Mouse (Mus musculus) limb, embryonic 15.5 days (tissue): ENCODE data around the gene Gm14862. TPM values are rescaled to one million over a fixed set of nuclear protein-coding genes. Genes with fewer than 3 reads are reported as not detected.
"Not testable (repeated sequence)": the region's sequence is repeated elsewhere in the genome, so short reads cannot be mapped to it uniquely, and the experiment has no call there.

Experiments used
- ATAC-seq: fragments of 200-750 bp; cut with Nextera tagmentation; 2 replicates; pipeline ENCODE4 v1.8.0; 2017; ENCODE audit warnings: low read depth, moderate TSS enrichment; ENCODE audit not compliant: insufficient number of reproducible peaks, low FRiP score, low TSS enrichment
- H3K27ac ChIP-seq: fragments of 300-500 bp; sonication (generic); 2 replicates; pipeline ENCODE4 v1.5.1; 2015; ENCODE audit warnings: moderate library complexity, mild to moderate bottlenecking, inconsistent platforms
- H3K27me3 ChIP-seq: fragments of 300-500 bp; sonication (generic); 2 replicates; pipeline ENCODE4 v1.6.1; 2015; ENCODE audit warnings: inconsistent platforms
- H3K36me3 ChIP-seq: fragments of 300-500 bp; sonication (generic); 2 replicates; pipeline ENCODE4 v1.6.1; 2015; ENCODE audit warnings: inconsistent platforms
- H3K4me1 ChIP-seq: fragments of 300-500 bp; sonication (generic); 2 replicates; pipeline ENCODE4 v1.6.1; 2015; ENCODE audit warnings: inconsistent platforms
- H3K4me2 ChIP-seq: fragments of 300-500 bp; sonication (generic); 2 replicates; pipeline ENCODE4 v1.6.1; 2015; ENCODE audit warnings: mild to moderate bottlenecking, inconsistent platforms
- H3K4me3 ChIP-seq: fragments of 300-500 bp; sonication (generic); 2 replicates; pipeline ENCODE4 v1.5.1; 2015; ENCODE audit warnings: mild to moderate bottlenecking, inconsistent platforms
- H3K9ac ChIP-seq: fragments of 300-500 bp; sonication (generic); 2 replicates; pipeline ENCODE4 v1.6.1; 2015; ENCODE audit warnings: inconsistent platforms
- H3K9me3 ChIP-seq: fragments of 300-500 bp; sonication (generic); 2 replicates; pipeline ENCODE4 v1.6.1; 2016; ENCODE audit warnings: inconsistent platforms
- WGBS: fragments of 180-500 bp; shearing (Covaris S2); methylation state at CpG from one replicate; pipeline ENCODE4 v1.1.7; 2015; 5-methylcytosine and 5-hydroxymethylcytosine counted together
- polyA plus RNA-seq: library from polyadenylated mRNA; unstranded; fragments of >200 nt; fragmentation: Nextera tagmentation; extraction: Ambion mirVana; gene quantifications from 2 replicates; pipeline ENCODE4 v1.2.1, GENCODE M21; 2015

Gene Gm14862
- polyA plus RNA-seq = not detected in 2 replicates

GRCm38 (mm10) chrX:9256766-9257165 lies at the start of gene Gm14862:
TSS of gene Gm14862 (minus strand) at chrX:9256899.
- H3K27ac ChIP-seq = no peak within 1 kb of the TSS
- 67% methylated on average over 5 of the region's 5 CpGs for WGBS
- no peak for ATAC-seq
- no peak within 1 kb of the TSS for H3K4me2 ChIP-seq
- H3K4me1 ChIP-seq = no peaks in the 10 kb centered on the region
- H3K27me3 ChIP-seq = no peaks in the 10 kb centered on the region
- no peaks in the 10 kb centered on the region for H3K36me3 ChIP-seq
- H3K9ac ChIP-seq = no peak within 1 kb of the TSS
- H3K9me3 ChIP-seq = no peaks in the 10 kb centered on the region
- no peak within 1 kb of the TSS for H3K4me3 ChIP-seq

GRCm38 (mm10) chrX:9303455-9303854 lies 46.8 kb upstream of the Gm14862 start:
- Histone ChIP-seq H3K4me3 (no peak overlapping the region), H3K27me3 (no peaks in the 10 kb centered on the region), H3K27ac (no peak overlapping the region), H3K9ac (no peak overlapping the region), H3K36me3 (no peaks in the 10 kb centered on the region), H3K4me1 (no peaks in the 10 kb centered on the region), H3K9me3 (no peaks in the 10 kb centered on the region), H3K4me2 (no peak overlapping the region)
- no peak for ATAC-seq
- 65% methylated on average over 1 of the region's 1 CpGs for WGBS

- H3K36me3 ChIP-seq = no peaks in the 10 kb centered on the region
- no peak overlapping the region for H3K4me2 ChIP-seq
- H3K27ac ChIP-seq = no peak overlapping the region
- 74% methylated on average over 5 of the region's 5 CpGs for WGBS
- H3K9ac ChIP-seq = no peak overlapping the region
- H3K4me1 ChIP-seq = no peaks in the 10 kb centered on the region
- no peak overlapping the region for H3K4me3 ChIP-seq
- ATAC-seq = no peak
- H3K27me3 ChIP-seq = no peaks in the 10 kb centered on the region
- no peaks in the 10 kb centered on the region for H3K9me3 ChIP-seq
Measured at GRCm38 (mm10) chrX:9302791-9303190, 46.1 kb upstream of the Gm14862 start.

GRCm38 (mm10) chrX:9298413-9298864 lies 41.7 kb upstream of the Gm14862 start:
- Histone ChIP-seq H3K36me3 (no peaks in the 10 kb centered on the region), H3K4me2 (no peak overlapping the region), H3K4me3 (no peak overlapping the region), H3K27me3 (no peaks in the 10 kb centered on the region), H3K27ac (no peak overlapping the region), H3K4me1 (no peaks in the 10 kb centered on the region), H3K9me3 (no peaks in the 10 kb centered on the region), H3K9ac (no peak overlapping the region)
- 84% methylated on average over 5 of the region's 5 CpGs for WGBS
- ATAC-seq = no peak

DNA sequence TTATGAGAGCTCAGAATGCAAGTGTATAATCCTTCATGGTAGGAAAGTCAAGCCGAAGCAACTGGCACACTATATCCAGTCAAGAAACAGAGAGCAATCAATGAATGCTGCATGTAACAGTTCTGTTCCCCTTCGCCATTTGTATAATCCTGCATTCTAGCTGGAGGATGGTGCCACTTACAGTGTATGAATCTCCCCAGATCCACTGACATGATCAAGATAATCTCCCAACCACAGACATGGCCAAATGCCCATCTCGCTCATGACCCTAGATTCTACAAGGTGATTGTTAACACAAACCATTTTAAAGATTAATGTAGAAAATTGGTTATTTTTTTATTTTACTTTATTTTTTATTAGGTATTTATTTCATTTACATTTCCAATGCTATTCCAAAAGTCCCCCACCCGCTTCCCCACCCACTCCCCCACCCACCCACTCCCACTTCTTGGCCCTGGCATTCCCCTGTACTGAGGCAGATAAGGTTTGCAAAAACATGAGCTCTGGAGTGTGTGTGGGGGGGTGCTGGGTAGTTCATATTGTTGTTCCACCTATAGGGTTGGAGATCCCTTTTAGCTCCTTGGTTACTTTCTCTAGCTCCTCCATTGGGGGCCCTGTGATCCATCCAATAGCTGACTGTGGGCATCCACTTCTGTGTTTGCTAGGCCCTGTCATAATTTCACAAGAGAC lies 36.6 kb upstream of the Gm14862 start:
- H3K27me3 ChIP-seq, H3K36me3 ChIP-seq, H3K4me1 ChIP-seq, H3K9ac ChIP-seq, ATAC-seq, H3K27ac ChIP-seq, H3K9me3 ChIP-seq, H3K4me2 ChIP-seq, H3K4me3 ChIP-seq: not testable (repeated sequence)
- WGBS = 87% methylated on average over 4 of the region's 4 CpGs

GRCm38 (mm10) chrX:9283464-9283863 lies 26.8 kb upstream of the Gm14862 start, which contains the start of gene H2al1m:
TSS of gene H2al1m (plus strand) at chrX:9283764.
- WGBS = no CpG with 5 or more reads among the region's 1 CpGs
- not testable (repeated sequence) for H3K36me3 ChIP-seq, H3K27me3 ChIP-seq, H3K27ac ChIP-seq, H3K4me1 ChIP-seq, H3K9ac ChIP-seq, H3K4me3 ChIP-seq, ATAC-seq, H3K4me2 ChIP-seq, H3K9me3 ChIP-seq

- 63% methylated on average over 8 of the region's 8 CpGs for WGBS
- Histone ChIP-seq H3K9me3 (no peaks in the 10 kb centered on the region), H3K9ac (no peak overlapping the region), H3K4me1 (no peaks in the 10 kb centered on the region), H3K4me2 (no peak overlapping the region), H3K27ac (no peak overlapping the region), H3K4me3 (no peak overlapping the region), H3K27me3 (no peaks in the 10 kb centered on the region), H3K36me3 (no peaks in the 10 kb centered on the region)
- no peak for ATAC-seq
Measured at GRCm38 (mm10) chrX:9274321-9274720, 17.6 kb upstream of the Gm14862 start.

- H3K27me3 ChIP-seq = no peaks in the 10 kb centered on the region
- peak overlapping the region; percentile 59 for H3K4me2 ChIP-seq
- H3K9me3 ChIP-seq = no peaks in the 10 kb centered on the region
- H3K9ac ChIP-seq = no peak overlapping the region
- H3K4me3 ChIP-seq = peak overlapping the region; percentile 54
- no peak for ATAC-seq
- no peaks in the 10 kb centered on the region for H3K36me3 ChIP-seq
- H3K27ac ChIP-seq = no peak overlapping the region
- 59% methylated on average over 12 of the region's 12 CpGs for WGBS
- no peaks in the 10 kb centered on the region for H3K4me1 ChIP-seq
Measured at GRCm38 (mm10) chrX:9273377-9274002, 16.8 kb upstream of the Gm14862 start.

DNA sequence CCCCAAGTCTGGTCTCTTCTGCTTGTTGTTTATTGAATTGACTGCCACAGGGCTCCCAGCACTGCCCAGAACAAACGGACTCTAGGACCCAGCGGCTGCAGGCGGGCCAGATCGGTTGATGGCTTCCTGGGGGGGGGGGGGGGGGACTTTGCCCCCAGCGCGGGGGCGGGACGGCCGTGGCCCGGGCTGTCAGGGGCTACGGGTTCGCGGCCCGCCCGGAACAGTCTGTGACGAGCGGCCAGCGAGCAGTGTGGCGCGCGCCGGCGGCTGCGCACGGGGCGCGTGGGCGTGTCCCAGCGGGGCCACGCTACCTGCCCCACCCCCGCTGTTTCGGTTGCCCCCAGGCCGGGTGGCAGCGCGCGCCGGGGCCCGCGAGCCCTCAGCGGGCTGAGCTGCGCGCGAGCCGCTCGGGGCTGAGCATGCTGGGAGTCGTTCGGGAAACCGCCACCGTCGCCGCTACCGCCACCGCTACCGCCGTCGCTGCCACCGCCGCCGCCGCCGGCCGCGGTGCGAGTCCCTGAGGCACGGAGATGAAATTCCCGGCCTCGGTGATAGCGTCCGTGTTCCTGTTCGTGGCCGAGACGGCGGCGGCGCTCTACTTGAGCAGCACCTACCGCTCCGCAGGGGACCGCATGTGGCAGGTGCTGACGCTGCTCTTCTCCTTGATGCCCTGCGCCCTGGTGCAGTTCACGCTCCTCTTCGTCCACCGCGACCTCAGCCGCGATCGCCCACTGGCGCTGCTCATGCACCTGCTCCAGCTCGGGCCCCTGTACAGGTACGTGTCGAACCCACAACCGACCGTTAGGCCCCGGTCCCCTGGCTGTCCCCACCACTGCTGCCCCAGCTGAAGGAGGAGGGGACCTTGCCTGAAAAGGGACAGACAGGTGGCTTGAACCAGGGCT lies 16.0 kb upstream of the Gm14862 start, which contains the start of gene Xk:
Gene Xk (plus strand): TSS at position 297 of the 902 bp plus-strand sequence.
- no peaks in the 10 kb centered on the region for H3K27me3 ChIP-seq
- no peaks in the 10 kb centered on the region for H3K9me3 ChIP-seq
- H3K4me2 ChIP-seq = peak within 1 kb of the TSS; percentile 59
- H3K36me3 ChIP-seq = no peaks in the 10 kb centered on the region
- no peaks in the 10 kb centered on the region for H3K4me1 ChIP-seq
- H3K9ac ChIP-seq = 0 out of 2 replicates have a peak within 1 kb of the TSS, but pooled peaks have one; percentile 23
- H3K4me3 ChIP-seq = peak within 1 kb of the TSS; percentile 54
- peak; percentile 65; the same call in 1 of the 2 replicates for ATAC-seq
- 12% methylated on average over 84 of the region's 94 CpGs for WGBS
- no peak within 1 kb of the TSS for H3K27ac ChIP-seq

DNA sequence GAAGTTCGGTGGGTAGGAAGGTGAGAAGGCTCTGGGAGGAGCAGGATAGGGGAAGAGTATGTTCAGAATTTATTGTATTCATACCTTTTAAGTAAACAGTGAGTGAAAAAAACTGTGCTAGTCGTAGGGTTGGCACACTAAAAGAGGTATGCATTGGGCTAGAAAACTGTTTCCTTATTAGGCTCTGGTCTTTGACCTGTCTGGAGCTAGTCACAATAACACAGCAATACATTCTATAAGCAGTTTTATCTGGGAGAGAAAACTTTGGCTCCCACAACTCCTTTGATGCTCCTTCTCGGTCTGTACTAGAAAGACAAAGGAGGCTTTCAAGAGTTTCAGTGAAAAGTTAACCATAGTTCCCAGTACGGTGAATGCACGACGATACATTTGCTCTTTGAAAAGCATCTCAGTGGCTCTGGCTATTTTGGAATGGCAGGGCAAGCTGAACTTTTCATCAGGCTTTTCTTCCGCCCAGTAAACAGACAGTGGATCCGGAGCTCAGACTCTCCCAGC lies 15.3 kb upstream of the Gm14862 start:
- Histone ChIP-seq H3K9me3 (no peaks in the 10 kb centered on the region), H3K9ac (no peak overlapping the region), H3K36me3 (no peaks in the 10 kb centered on the region), H3K4me2 (peak overlapping the region; percentile 59), H3K27ac (no peak overlapping the region), H3K27me3 (no peaks in the 10 kb centered on the region), H3K4me1 (no peaks in the 10 kb centered on the region), H3K4me3 (peak overlapping the region; percentile 54)
- 24% methylated on average over 8 of the region's 8 CpGs for WGBS
- ATAC-seq = no peak

DNA sequence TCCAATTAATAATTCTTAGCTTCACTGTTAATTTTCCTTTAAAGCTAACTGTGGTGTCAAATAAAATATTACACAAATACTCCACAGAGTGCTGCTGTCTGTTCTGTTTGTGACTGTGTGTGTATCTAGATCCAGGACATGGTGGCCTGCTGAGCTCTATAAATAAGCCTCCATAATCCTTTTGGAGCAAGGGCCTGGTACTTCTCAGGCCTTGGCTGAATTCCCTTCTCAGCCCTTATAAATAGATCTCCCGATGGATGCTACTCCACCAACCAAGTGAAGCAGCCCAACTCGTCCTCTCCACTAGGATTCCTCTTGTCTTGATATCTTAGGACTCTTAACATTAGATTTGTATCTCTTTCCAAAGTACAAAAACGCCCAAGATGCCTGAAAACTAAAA lies 14.4 kb upstream of the Gm14862 start:
- no peaks in the 10 kb centered on the region for H3K9me3 ChIP-seq
- WGBS = 60% methylated on average over 3 of the region's 3 CpGs
- no peaks in the 10 kb centered on the region for H3K36me3 ChIP-seq
- H3K27ac ChIP-seq = no peak overlapping the region
- H3K4me1 ChIP-seq = no peaks in the 10 kb centered on the region
- no peaks in the 10 kb centered on the region for H3K27me3 ChIP-seq
- no peak overlapping the region for H3K4me2 ChIP-seq
- no peak for ATAC-seq
- no peak overlapping the region for H3K9ac ChIP-seq
- no peak overlapping the region for H3K4me3 ChIP-seq
